Mouse (Mus musculus): ENCODE measurements around the gene Ccdc47.

DNA sequence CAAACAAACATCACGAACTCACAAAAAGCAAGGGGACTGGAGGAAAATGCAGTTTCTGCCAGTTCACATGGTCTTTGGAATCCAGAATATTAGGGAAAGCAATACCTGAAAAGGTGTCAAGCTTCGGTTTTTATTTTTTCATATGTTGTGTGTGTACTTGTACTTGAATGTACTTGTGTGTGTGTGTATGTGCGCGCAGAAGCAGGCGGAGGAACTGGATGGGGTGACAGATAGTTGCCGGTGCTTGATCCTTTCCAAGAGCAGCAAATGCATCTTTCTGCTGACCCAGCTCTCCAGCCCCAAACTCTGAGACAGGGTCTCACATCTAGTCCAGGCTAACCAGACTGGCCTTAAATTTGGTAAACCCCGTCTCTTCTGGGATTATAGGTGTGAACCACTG is 21.3 kb downstream of the Ccdc47 start:
- TF ChIP-seq CTCF (IDR thresholded peaks at IDR 0.05; ENCODE audit: borderline replicate concordance, insufficient read depth, low read length) = no peak
- no peak for TF ChIP-seq POLR2A (IDR thresholded peaks at IDR 0.05; ENCODE audit: low read depth, low read length)
